Mouse (Mus musculus) embryonic facial prominence, embryonic 11.5 days (tissue): ENCODE measurements around the gene Ankar. TPM values are rescaled to one million over a fixed set of nuclear protein-coding genes. Genes with fewer than 3 reads are reported as not detected.

Experiments used
- ATAC-seq: fragments of 200-750 bp; cut with Nextera tagmentation; replicated peaks from 2 replicates; pipeline ENCODE4 v1.8.0; 2017; ENCODE audit warnings: low read depth; ENCODE audit not compliant: insufficient number of reproducible peaks, low FRiP score, low TSS enrichment
- DNase-seq: peaks from one replicate; pipeline ENCODE4 v3.0.0-alpha.2; 2015; ENCODE audit warnings: low spot score
- H3K27ac ChIP-seq: fragments of 300-500 bp; sonication (generic); replicated peaks from 2 replicates; pipeline ENCODE4 v1.5.1; 2014; ENCODE audit warnings: mild to moderate bottlenecking, low read depth, low read length, control low read depth
- H3K27me3 ChIP-seq: fragments of 300-500 bp; sonication (generic); 2 replicates; pipeline ENCODE4 v1.6.1; 2014; ENCODE audit warnings: mild to moderate bottlenecking, low read length, moderate library complexity, mixed read lengths; ENCODE audit not compliant: control insufficient read depth, insufficient read depth
- H3K36me3 ChIP-seq: fragments of 300-500 bp; sonication (generic); replicated peaks from 2 replicates; pipeline ENCODE4 v1.6.1; 2014; ENCODE audit warnings: low read depth, mild to moderate bottlenecking, low read length, moderate library complexity, mixed read lengths; ENCODE audit not compliant: control insufficient read depth, insufficient read depth
- H3K4me1 ChIP-seq: fragments of 300-500 bp; sonication (generic); 2 replicates; pipeline ENCODE4 v1.6.1; 2014; ENCODE audit warnings: low read length, mixed read lengths; ENCODE audit not compliant: control insufficient read depth, insufficient read depth
- H3K4me2 ChIP-seq: fragments of 300-500 bp; sonication (generic); 2 replicates; pipeline ENCODE4 v1.6.1; 2014; ENCODE audit warnings: low read depth, mild to moderate bottlenecking, control low read depth, low read length, moderate library complexity
- H3K4me3 ChIP-seq: fragments of 300-500 bp; sonication (generic); 2 replicates; pipeline ENCODE4 v1.5.1; 2014; ENCODE audit warnings: low read depth, low read length, control low read depth
- H3K9ac ChIP-seq: fragments of 300-500 bp; sonication (generic); replicated peaks from 2 replicates; pipeline ENCODE4 v1.6.1; 2014; ENCODE audit warnings: mild to moderate bottlenecking, control low read depth, low read length
- H3K9me3 ChIP-seq: fragments of 300-500 bp; sonication (generic); replicated peaks from 2 replicates; pipeline ENCODE4 v1.6.1; 2016; ENCODE audit warnings: mild to moderate bottlenecking, low read length, inconsistent platforms, mixed read lengths; ENCODE audit not compliant: control insufficient read depth
- WGBS: fragments of 180-500 bp; shearing (Covaris S2); extraction: QIAGEN DNeasy Blood & Tissue Kit; methylation state at CpG from one replicate; pipeline ENCODE4 v1.1.7; 2014; 5-methylcytosine and 5-hydroxymethylcytosine counted together
- polyA plus RNA-seq: library from polyadenylated mRNA; unstranded; fragments of >200 nt; fragmentation: Nextera tagmentation; extraction: Ambion mirVana; gene quantifications from 2 replicates; pipeline ENCODE4 v1.2.1, GENCODE M21; 2014

Gene Ankar
- polyA plus RNA-seq, 1 experiment from 2014 or later: not detected

GRCm38 (mm10) chr1:72710753-72711653 is 10.6 kb upstream of the Ankar start, which contains the start of gene Rpl37a:
Rpl37a (plus strand) TSS chr1:72711290.
- no peaks in the 10 kb centered on the region for H3K27me3 ChIP-seq
- H3K4me3 ChIP-seq: peak within 1 kb of the TSS; percentile 83
- peak; percentile 86 for ATAC-seq
- H3K4me1 ChIP-seq: no peaks in the 10 kb centered on the region
- H3K36me3 ChIP-seq: peaks cover 4% of the 10 kb centered on the region; the same call in 1 of the 2 replicates
- H3K27ac ChIP-seq: peak within 1 kb of the TSS; percentile 85
- H3K9ac ChIP-seq: peak within 1 kb of the TSS; percentile 87
- no peaks in the 10 kb centered on the region for H3K9me3 ChIP-seq
- H3K4me2 ChIP-seq: peak within 1 kb of the TSS; percentile 52
- 3% methylated on average over 68 of the region's 68 CpGs for WGBS
- DNase-seq: peak; percentile 98

DNA sequence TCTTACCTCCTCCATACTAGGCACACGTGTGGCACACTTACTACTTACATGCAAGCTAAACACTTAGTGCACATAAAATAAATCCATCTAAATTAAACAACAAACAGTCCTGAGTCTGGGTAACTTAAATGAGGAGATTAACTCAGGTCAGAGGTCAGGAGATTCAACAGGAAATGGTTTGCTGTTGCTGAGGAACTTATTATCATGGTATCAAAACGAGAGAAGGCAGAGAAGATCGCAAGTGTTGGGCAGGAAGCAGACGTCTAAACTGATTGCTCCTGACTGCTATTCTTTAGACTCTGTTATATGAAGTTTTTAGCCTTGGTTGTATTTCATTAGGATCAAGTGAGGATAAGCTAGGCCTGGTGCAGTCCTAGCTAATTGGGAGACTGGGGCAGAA is 7.1 kb upstream of the Ankar start:
- no peak overlapping the region for H3K27ac ChIP-seq
- H3K9me3 ChIP-seq: no peaks in the 10 kb centered on the region
- no peak for DNase-seq
- H3K36me3 ChIP-seq: no peaks in the 10 kb centered on the region
- H3K4me3 ChIP-seq: no peak overlapping the region
- no peaks in the 10 kb centered on the region for H3K4me1 ChIP-seq
- 46% methylated on average over 4 of the region's 4 CpGs for WGBS
- H3K4me2 ChIP-seq: no peak overlapping the region
- H3K9ac ChIP-seq: no peak overlapping the region
- no peaks in the 10 kb centered on the region for H3K27me3 ChIP-seq
- ATAC-seq: no peak

GRCm38 (mm10) chr1:72698651-72699050 is 1.7 kb downstream of the Ankar start:
- Histone ChIP-seq H3K27me3 (no peaks in the 10 kb centered on the region), H3K4me1 (no peaks in the 10 kb centered on the region), H3K9me3 (no peaks in the 10 kb centered on the region), H3K27ac (no peak overlapping the region), H3K4me2 (no peak overlapping the region), H3K9ac (no peak overlapping the region), H3K4me3 (no peak overlapping the region), H3K36me3 (no peaks in the 10 kb centered on the region)
- ATAC-seq (no peak), DNase-seq (no peak)
- WGBS: 79% methylated on average over 4 of the region's 4 CpGs

GRCm38 (mm10) chr1:72696256-72696655 is 4.1 kb downstream of the Ankar start:
- Histone ChIP-seq H3K4me1 (no peaks in the 10 kb centered on the region), H3K27me3 (no peaks in the 10 kb centered on the region), H3K4me3 (no peak overlapping the region), H3K27ac (no peak overlapping the region), H3K9ac (no peak overlapping the region), H3K4me2 (no peak overlapping the region), H3K36me3 (no peaks in the 10 kb centered on the region), H3K9me3 (no peaks in the 10 kb centered on the region)
- ATAC-seq (no peak), DNase-seq (no peak)
- WGBS: 51% methylated on average over 3 of the region's 3 CpGs

DNA sequence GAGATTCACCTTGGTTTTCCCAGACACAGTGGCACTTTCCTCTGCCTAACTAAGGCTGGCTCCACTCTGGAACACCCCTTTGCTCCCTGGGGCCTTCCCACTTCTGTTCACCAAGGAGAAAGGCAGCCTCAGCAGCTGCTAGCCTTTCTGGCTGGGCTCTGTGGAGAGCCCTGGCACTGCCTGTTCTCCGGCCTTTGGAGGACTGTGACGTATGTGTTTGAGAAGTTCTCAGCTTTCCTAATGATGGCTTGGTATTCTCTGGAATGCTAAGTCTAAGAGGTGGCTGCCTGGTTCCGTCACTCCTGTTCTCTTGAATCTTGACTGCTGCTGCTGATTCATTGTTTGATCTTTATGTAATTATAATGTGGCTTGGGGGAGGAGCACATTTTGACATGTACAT is 27.3 kb downstream of the Ankar start:
- ATAC-seq (no peak), DNase-seq (peak; percentile 3)
- Histone ChIP-seq H3K4me2 (no peak overlapping the region), H3K9ac (no peak overlapping the region), H3K4me1 (no peaks in the 10 kb centered on the region), H3K36me3 (no peaks in the 10 kb centered on the region), H3K4me3 (no peak overlapping the region), H3K27ac (no peak overlapping the region), H3K9me3 (no peaks in the 10 kb centered on the region), H3K27me3 (no peaks in the 10 kb centered on the region)
- WGBS: 41% methylated on average over 3 of the region's 3 CpGs

DNA sequence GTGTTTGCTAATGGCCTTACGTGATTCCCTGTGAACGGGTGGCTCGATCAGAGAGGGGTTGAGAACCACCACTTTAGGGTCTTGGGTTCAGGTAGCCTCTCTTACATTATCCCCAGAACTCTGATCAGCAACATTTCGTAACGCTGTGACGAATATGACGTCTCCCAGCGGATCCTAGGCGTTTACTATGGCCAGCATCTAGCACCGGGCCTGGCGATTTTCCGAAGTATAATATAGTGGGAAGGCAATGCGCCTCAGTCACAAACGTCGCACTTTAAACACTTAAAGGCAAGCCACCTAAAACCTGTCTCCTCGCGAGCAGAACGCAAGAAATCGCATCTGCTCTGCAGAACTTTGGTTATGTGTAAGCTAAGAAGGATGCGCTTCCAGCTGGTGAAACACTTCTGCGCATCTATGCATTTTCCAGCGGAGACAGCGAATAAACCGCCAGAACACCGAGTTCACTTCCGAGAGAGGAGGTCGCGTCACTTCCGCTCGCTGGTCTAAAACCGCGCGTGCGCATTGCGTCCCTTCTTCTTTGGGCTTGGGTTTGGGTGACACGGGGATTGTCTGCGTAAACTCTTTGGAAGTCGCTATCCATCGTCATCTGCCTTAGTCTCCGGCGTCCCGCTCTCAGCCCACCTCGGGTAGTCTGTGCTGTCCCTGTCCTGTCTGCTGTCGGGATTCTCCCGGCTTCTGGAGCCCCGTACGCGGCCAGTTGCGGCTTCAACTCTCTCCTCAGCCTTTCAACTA is 59.5 kb downstream of the Ankar start:
- Histone ChIP-seq H3K9ac (peak overlapping the region; percentile 37; the same call in 1 of the 2 replicates), H3K4me3 (peak overlapping the region; percentile 15; the same call in 1 of the 2 replicates), H3K9me3 (no peaks in the 10 kb centered on the region), H3K27ac (no peak overlapping the region), H3K4me2 (peak overlapping the region; percentile 52), H3K36me3 (no peaks in the 10 kb centered on the region), H3K4me1 (no peaks in the 10 kb centered on the region), H3K27me3 (no peaks in the 10 kb centered on the region)
- ATAC-seq (0 out of 2 replicates have a peak, but pooled peaks have one; percentile 34), DNase-seq (peak; percentile 85)
- 39% methylated on average over 49 of the region's 49 CpGs for WGBS

DNA sequence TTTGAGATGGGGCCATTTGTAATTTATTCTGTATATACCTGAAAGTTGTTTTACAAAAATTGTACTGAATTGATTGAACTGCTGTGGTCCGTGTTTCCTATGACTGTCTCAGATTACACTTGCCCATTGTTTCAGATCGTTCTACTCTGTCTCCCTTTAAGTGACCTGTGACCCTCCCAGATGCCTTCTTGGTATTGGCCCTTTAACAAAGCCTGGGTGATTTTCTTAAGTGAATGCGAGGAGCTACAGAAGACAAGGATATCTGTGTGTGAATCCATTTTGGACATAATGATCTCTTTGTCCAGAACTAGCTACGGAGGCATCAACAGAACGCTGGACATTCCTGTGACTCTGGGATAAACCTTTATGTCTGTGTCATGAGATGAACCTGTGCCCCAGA is 65.2 kb downstream of the Ankar start:
- WGBS: 14% methylated on average over 5 of the region's 5 CpGs
- ATAC-seq: no peak
- Histone ChIP-seq H3K36me3 (peaks cover 1% of the 10 kb centered on the region; the same call in 1 of the 2 replicates), H3K4me1 (no peaks in the 10 kb centered on the region), H3K27ac (no peak overlapping the region), H3K9me3 (no peaks in the 10 kb centered on the region), H3K9ac (no peak overlapping the region), H3K4me2 (no peak overlapping the region), H3K27me3 (no peaks in the 10 kb centered on the region), H3K4me3 (no peak overlapping the region)
- DNase-seq: no peak

DNA sequence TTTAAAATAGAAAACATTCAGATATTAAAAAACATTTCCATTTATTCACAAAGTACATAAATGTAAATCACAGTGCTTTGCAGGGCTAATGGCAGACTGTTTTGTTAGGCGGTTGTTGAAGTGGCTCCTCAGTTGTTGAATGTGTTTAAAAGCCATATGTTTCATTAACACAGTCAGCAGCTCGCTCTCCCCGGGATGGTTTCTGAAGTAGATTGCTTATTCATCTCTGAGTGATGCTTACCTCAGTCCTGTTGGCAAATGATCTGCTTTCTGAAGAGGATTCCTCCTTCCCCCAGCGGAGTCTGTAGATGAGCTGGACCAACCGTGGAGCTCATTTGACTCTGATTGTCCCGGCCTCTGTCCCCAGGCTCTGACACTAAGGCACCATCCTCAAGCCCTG is 88.2 kb downstream of the Ankar start:
- ATAC-seq (no peak), DNase-seq (no peak)
- Histone ChIP-seq H3K4me2 (no peak overlapping the region), H3K9me3 (no peaks in the 10 kb centered on the region), H3K27ac (no peak overlapping the region), H3K4me1 (no peaks in the 10 kb centered on the region), H3K9ac (no peak overlapping the region), H3K36me3 (no peaks in the 10 kb centered on the region; the same call in none of the 2 replicates), H3K4me3 (no peak overlapping the region), H3K27me3 (no peaks in the 10 kb centered on the region)
- WGBS: 97% methylated on average over 6 of the region's 6 CpGs
